Mouse (Mus musculus) kidney, adult 2 months (tissue): ENCODE measurements around the gene Tanc1. TPM values are rescaled to one million over a fixed set of nuclear protein-coding genes. Genes with fewer than 3 reads are reported as not detected.

Experiments
- DNase-seq: peaks from one replicate; pipeline ENCODE4 v3.0.0; 2021
- H3K27ac ChIP-seq: fragments of 200-500 bp; 2 replicates; pipeline ENCODE4 v1.5.1; 2012; ENCODE audit warnings: low read depth, low read length, control low read depth, inconsistent platforms; ENCODE audit not compliant: insufficient read depth
- H3K27me3 ChIP-seq: fragments of 200-500 bp; replicated peaks from 2 replicates; pipeline ENCODE4 v1.6.1; 2012; ENCODE audit warnings: mild to moderate bottlenecking, moderate library complexity, low read length, inconsistent platforms; ENCODE audit not compliant: control insufficient read depth, insufficient read depth
- H3K36me3 ChIP-seq: fragments of 200-500 bp; 2 replicates; pipeline ENCODE4 v1.6.1; 2012; ENCODE audit warnings: mild to moderate bottlenecking, moderate library complexity, low read length, inconsistent platforms; ENCODE audit not compliant: control insufficient read depth, insufficient read depth
- H3K4me1 ChIP-seq: fragments of 200-500 bp; 2 replicates; pipeline ENCODE4 v1.6.1; 2011; ENCODE audit warnings: low read length; ENCODE audit not compliant: control insufficient read depth, insufficient read depth
- H3K4me3 ChIP-seq: fragments of 200-500 bp; 2 replicates; pipeline ENCODE4 v1.5.1; 2011; ENCODE audit warnings: mild to moderate bottlenecking, low read depth, low read length, control low read depth; ENCODE audit not compliant: insufficient read depth
- CTCF ChIP-seq: fragments of 200-500 bp; conservative IDR thresholded peaks from 2 replicates; pipeline ENCODE4 v1.5.1; 2011; ENCODE audit warnings: low read depth, mild to moderate bottlenecking, control low read depth, low read length, moderate library complexity, mixed read lengths; ENCODE audit not compliant: insufficient read depth, insufficient read length
- POLR2A ChIP-seq: fragments of 200-500 bp; IDR thresholded peaks from one replicate; pipeline ENCODE4 v1.6.1; 2011; ENCODE audit warnings: low read depth, low read length, control low read depth
- WGBS: fragments of 180-500 bp; shearing (Covaris S2); methylation state at CpG from one replicate; pipeline ENCODE4 v1.1.7; 2018; 5-methylcytosine and 5-hydroxymethylcytosine counted together
- polyA plus RNA-seq: library from polyadenylated mRNA; depleted of rRNA; stranded (reverse); fragments of >200 nt; gene quantifications from 2 replicates; pipeline ENCODE4 v1.2.3, GENCODE M21; 2012

The Tanc1 gene
- polyA plus RNA-seq, 1 experiment = 24.0 TPM

DNA sequence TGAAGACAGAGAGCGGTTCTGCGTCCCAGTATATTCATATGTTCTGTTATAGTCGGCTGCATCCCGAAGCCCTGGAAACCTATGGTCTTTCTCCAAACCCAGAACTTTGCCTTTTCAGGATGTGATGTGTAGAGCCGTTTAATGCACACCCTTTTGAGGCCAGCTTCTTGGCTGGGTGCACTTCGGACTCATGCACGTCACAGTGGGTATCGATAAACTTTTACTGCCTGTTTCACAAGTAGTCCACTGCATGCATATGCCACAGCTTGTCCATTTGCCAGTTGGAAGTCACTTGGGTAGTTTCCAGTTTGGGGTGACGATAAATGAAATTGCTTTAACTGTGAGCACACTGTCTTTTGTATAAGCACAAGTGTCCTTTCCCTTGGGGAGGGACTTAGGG lies 135.9 kb downstream of the Tanc1 start:
- no peaks in the 10 kb centered on the region for H3K27me3 ChIP-seq
- no peaks in the 10 kb centered on the region for H3K36me3 ChIP-seq
- WGBS = 81% methylated on average over 9 of the region's 9 CpGs
- H3K4me1 ChIP-seq = peaks cover 19% of the 10 kb centered on the region; the same call in 1 of the 2 replicates
- TF ChIP-seq POLR2A (no peak), CTCF (no peak)
- H3K27ac ChIP-seq = no peak overlapping the region
- H3K4me3 ChIP-seq = no peak overlapping the region
- DNase-seq = no peak

GRCm38 (mm10) chr2:59749371-59749770 lies 137.5 kb downstream of the Tanc1 start:
- no peaks in the 10 kb centered on the region for H3K27me3 ChIP-seq
- peaks cover 16% of the 10 kb centered on the region; the same call in 1 of the 2 replicates for H3K4me1 ChIP-seq
- H3K4me3 ChIP-seq = no peak overlapping the region
- no peak for DNase-seq
- no peak overlapping the region for H3K27ac ChIP-seq
- TF ChIP-seq POLR2A = no peak
- no peak for TF ChIP-seq CTCF
- 57% methylated on average over 10 of the region's 10 CpGs for WGBS
- no peaks in the 10 kb centered on the region for H3K36me3 ChIP-seq

DNA sequence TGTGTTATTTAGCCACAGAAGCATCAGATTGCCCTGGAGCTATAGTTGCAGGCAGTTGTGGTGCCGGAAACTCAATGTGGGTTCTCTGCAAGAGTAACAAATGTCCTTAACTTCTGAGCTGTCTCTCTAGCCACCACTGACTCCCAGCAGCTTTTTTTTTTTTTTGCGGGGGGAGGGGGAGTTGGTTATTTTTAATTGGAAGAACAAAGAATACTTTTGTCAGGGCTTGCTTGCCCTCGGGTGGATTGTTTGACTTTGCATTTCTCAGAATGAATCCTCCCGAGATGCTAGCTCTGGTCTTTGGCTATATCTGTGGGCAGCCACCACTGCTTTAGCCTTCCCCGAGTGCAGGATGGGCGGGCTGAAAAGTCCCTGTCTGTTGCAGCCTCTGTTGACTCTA lies 139.3 kb downstream of the Tanc1 start:
- Histone ChIP-seq H3K27ac (no peak overlapping the region), H3K4me3 (no peak overlapping the region), H3K36me3 (no peaks in the 10 kb centered on the region), H3K27me3 (no peaks in the 10 kb centered on the region), H3K4me1 (peaks cover 9% of the 10 kb centered on the region; the same call in 1 of the 2 replicates)
- TF ChIP-seq POLR2A (no peak), CTCF (no peak)
- no peak for DNase-seq
- 77% methylated on average over 6 of the region's 6 CpGs for WGBS

DNA sequence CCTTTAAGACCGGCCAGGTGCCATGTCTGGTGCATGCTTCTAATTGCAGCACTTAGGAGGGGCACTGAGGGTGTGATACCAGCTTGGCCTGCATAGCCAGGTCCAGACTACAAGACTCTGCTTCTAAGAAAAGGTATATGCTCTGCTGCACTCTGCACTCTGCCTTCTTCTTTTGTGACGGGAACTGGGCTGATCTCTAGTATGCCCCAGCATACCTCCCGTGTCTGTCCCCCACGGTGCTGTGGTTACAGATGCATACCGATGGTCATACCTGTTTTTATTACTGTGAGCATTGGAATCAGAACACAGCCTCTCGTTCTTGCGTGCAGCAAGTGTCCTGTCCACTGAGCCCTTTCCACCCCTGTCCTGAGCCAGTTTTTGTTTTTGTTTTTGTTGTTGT lies 140.3 kb downstream of the Tanc1 start:
- 44% methylated on average over 7 of the region's 7 CpGs for WGBS
- no peaks in the 10 kb centered on the region for H3K27me3 ChIP-seq
- no peaks in the 10 kb centered on the region for H3K36me3 ChIP-seq
- DNase-seq = no peak
- TF ChIP-seq CTCF = no peak
- no peak for TF ChIP-seq POLR2A
- no peak overlapping the region for H3K27ac ChIP-seq
- H3K4me3 ChIP-seq = no peak overlapping the region
- H3K4me1 ChIP-seq = peaks cover 7% of the 10 kb centered on the region; the same call in 1 of the 2 replicates

- no peak overlapping the region for H3K4me3 ChIP-seq
- WGBS = 81% methylated on average over 5 of the region's 5 CpGs
- H3K27ac ChIP-seq = no peak overlapping the region
- no peak for DNase-seq
- TF ChIP-seq CTCF = no peak
- no peak for TF ChIP-seq POLR2A
- no peaks in the 10 kb centered on the region for H3K27me3 ChIP-seq
- no peaks in the 10 kb centered on the region for H3K36me3 ChIP-seq
- peaks cover 9% of the 10 kb centered on the region; the same call in 1 of the 2 replicates for H3K4me1 ChIP-seq
Measured at GRCm38 (mm10) chr2:59752766-59753165, 140.9 kb downstream of the Tanc1 start.

DNA sequence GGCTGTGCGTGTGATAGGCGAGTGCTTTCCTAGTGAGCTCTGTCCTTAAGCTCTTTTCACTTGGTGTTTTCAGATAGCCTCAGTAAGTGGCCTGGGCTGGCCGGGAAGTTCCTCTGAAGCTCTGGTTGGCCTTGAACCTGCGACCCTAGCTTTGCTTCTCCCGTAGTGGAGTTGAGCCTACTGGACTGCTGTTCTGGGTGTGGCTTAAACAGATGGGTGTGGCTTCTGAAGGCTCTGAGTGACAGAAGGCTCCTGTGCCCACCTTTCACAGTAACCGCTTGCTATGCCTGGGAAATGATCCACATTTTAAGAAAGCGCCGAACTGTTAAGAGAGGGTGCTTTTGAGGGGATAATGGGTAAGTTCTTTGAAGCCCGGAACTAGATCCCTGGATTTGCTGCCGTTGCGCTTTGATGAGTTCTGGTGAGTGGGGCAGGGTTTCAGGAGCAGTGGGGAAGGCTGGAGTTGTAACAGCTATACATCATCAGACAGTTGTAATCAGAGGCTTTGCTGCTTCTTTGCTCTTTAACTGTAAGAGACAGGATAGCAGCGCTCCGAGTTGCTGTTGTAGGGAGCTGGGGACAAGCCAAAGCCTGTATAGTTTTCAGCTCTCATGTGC lies 144.4 kb downstream of the Tanc1 start:
- TF ChIP-seq POLR2A (no peak), CTCF (no peak)
- 63% methylated on average over 13 of the region's 13 CpGs for WGBS
- Histone ChIP-seq H3K4me1 (peaks cover 13% of the 10 kb centered on the region; the same call in 1 of the 2 replicates), H3K27me3 (no peaks in the 10 kb centered on the region), H3K4me3 (no peak overlapping the region), H3K36me3 (no peaks in the 10 kb centered on the region; the same call in 1 of the 2 replicates), H3K27ac (peak overlapping the region; percentile 34; the same call in 1 of the 2 replicates)
- no peak for DNase-seq

GRCm38 (mm10) chr2:59757015-59757414 lies 145.2 kb downstream of the Tanc1 start:
- H3K4me3 ChIP-seq = no peak overlapping the region
- no peaks in the 10 kb centered on the region for H3K27me3 ChIP-seq
- WGBS = 61% methylated on average over 6 of the region's 6 CpGs
- H3K27ac ChIP-seq = peak overlapping the region; percentile 72; the same call in 1 of the 2 replicates
- peak; percentile 33 for DNase-seq
- H3K4me1 ChIP-seq = peaks cover 13% of the 10 kb centered on the region; the same call in 1 of the 2 replicates
- H3K36me3 ChIP-seq = no peaks in the 10 kb centered on the region; the same call in 1 of the 2 replicates
- TF ChIP-seq CTCF = no peak
- TF ChIP-seq POLR2A = no peak
